Mouse (Mus musculus) liver, postnatal 0 days (tissue): ENCODE results near the gene Cdk6.
"Not testable (repeated sequence)": the region's sequence is repeated elsewhere in the genome, so short reads cannot be mapped to it uniquely, and the experiment has no call there.

ENCODE experiments used
- CTCF ChIP-seq: sonication (generic); IDR thresholded peaks from 2 replicates; pipeline ENCODE4 v1.5.1; 2016; ENCODE audit warnings: antibody characterized with exemption, low read depth
- EP300 ChIP-seq: IDR thresholded peaks from 2 replicates; pipeline ENCODE4 v1.6.1; 2016; ENCODE audit warnings: antibody characterized with exemption, low read depth, mild to moderate bottlenecking

- TF ChIP-seq CTCF, EP300: not testable (repeated sequence)
Measured at GRCm38 (mm10) chr5:3439386-3439785, 98.1 kb downstream of the Cdk6 start.
